Mouse (Mus musculus): ENCODE data around the gene Clcn6. TPM values are rescaled to one million over a fixed set of nuclear protein-coding genes. Genes with fewer than 3 reads are reported as not detected.
"Not testable (repeated sequence)": the region's sequence is repeated elsewhere in the genome, so short reads cannot be mapped to it uniquely, and the experiment has no call there.

Gene Clcn6
- polyA plus RNA-seq, 1 experiment from 2014 or later = 30.7 TPM

DNA sequence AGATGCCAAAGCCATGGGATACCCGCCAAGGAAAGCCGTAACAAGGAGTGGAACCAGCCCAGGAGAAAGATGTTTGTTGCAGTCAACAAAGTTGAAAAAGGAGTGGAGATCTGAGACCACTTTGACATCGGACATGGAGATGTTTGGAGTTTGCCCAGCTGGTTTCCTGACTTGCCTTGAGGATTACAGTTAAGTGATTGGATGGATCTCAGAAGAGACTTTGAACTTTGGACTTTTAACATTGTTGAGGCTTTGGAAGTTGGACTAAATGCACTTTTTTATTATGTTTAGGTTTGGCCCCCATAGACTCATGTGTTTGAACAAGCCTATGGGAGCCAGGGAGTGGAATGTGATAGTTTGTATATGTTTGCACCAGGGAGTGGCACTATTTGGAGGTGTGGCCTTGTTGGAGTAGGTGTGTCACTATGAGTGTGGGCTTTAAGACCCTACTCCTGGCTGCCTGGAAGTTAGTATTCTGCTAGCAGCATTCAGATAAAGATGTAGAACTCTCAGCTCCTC, 11.8 kb upstream of the Clcn6 start:
- H3K4me3 ChIP-seq; H3K9me3 ChIP-seq; ATAC-seq (ENCODE audit: low FRiP score); H3K4me1 ChIP-seq (replicated peaks); H3K27me3 ChIP-seq; H3K9ac ChIP-seq; H3K4me2 ChIP-seq; H3K27ac ChIP-seq: not testable (repeated sequence)
- 96% methylated on average over 3 of the region's 3 CpGs for WGBS
- peaks cover 88% of the 10 kb centered on the region for H3K36me3 ChIP-seq

DNA sequence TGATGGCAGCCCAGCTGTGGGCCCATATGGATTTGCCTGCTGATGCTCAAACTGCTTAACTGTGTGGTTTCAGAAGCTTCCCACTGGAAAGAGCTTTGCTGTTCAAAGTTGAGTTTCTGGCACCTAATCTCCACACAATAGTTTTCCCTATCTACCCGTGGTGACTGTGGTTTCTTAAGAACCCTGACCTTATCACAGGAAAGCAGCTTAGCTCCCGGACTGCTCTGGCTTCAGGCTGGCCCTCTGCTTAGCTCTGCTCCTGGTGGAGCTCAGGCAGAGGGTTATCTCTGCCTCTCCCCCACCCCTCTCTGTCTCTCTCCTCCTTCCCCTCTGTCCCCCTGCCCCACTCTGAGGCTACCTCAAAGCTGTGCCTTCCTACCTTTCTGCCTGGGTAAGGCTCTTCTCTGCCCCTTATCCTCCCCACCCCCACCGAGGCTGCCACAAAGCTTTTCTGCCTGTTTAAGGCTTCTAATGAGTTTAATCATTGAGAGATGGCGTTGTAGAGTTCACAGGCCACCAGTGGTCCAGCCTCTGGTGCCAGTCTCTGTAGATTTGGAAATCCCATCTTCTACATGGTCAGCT, 7.9 kb upstream of the Clcn6 start:
- Histone ChIP-seq H3K4me2 (no peak overlapping the region), H3K36me3 (peaks cover 71% of the 10 kb centered on the region), H3K4me1 (replicated peaks) (peaks cover 35% of the 10 kb centered on the region), H3K9ac (0 out of 2 replicates have a peak overlapping the region, but pooled peaks have one; percentile 6), H3K9me3 (no peaks in the 10 kb centered on the region), H3K27ac (no peak overlapping the region), H3K4me3 (no peak overlapping the region), H3K27me3 (no peaks in the 10 kb centered on the region)
- no peak for ATAC-seq (ENCODE audit: low FRiP score)
- 70% methylated on average over 4 of the region's 4 CpGs for WGBS

DNA sequence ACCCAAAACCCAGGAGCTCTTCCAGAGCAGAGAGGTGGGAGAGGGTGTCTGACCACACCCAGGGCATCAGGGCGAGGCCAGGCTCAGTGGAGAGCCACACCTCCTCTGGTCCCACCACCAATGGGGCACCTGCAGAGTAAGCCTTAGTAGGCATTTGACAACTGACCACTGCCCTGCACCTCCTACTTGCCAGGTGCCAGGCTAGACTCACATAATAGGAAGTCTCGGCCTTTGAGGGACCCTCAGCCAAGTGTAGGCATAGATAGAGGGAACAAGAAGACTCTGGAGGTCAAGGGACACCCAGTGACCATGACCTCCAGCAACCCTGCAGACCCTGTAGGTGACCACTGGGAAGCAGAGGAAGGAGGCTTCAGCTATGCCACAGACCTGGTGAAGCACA, 5.5 kb upstream of the Clcn6 start:
- H3K9me3 ChIP-seq = no peaks in the 10 kb centered on the region

DNA sequence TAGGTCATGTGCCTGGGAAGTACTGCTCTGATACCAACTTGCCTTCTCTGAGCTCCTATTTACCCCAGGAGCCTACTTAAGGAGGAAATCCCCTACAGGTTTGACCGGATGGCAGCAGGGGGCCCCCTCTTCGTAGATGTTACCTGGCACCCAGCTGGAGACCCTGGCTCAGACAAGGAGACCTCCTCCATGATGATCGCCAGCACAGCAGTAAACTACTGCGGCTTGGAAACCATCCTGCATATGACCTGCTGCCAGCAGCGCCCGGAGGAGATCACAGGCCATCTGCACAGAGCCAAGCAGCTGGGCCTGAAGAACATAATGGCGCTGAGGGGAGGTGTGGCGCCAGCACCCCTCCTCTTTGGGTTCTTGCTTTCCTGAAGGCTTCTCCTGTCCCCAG, 4.7 kb upstream of the Clcn6 start:
- Histone ChIP-seq H3K9ac (peak overlapping the region; percentile 82; the same call in 1 of the 2 replicates), H3K4me1 (replicated peaks) (peaks cover 58% of the 10 kb centered on the region), H3K36me3 (peaks cover 40% of the 10 kb centered on the region)
- not testable (repeated sequence) for H3K9me3 ChIP-seq; H3K4me2 ChIP-seq; H3K4me3 ChIP-seq; ATAC-seq (ENCODE audit: low FRiP score); H3K27ac ChIP-seq; H3K27me3 ChIP-seq
- WGBS = 85% methylated on average over 6 of the region's 8 CpGs

More for the DNA sequence above, 5.5 kb upstream of the Clcn6 start:
- no peak for ATAC-seq (ENCODE audit: low FRiP score)
- Histone ChIP-seq H3K9ac (no peak overlapping the region), H3K27me3 (no peaks in the 10 kb centered on the region), H3K4me1 (replicated peaks) (peaks cover 58% of the 10 kb centered on the region), H3K36me3 (peaks cover 47% of the 10 kb centered on the region), H3K4me3 (no peak overlapping the region), H3K27ac (no peak overlapping the region), H3K4me2 (no peak overlapping the region)
- WGBS = 95% methylated on average over 2 of the region's 2 CpGs

DNA sequence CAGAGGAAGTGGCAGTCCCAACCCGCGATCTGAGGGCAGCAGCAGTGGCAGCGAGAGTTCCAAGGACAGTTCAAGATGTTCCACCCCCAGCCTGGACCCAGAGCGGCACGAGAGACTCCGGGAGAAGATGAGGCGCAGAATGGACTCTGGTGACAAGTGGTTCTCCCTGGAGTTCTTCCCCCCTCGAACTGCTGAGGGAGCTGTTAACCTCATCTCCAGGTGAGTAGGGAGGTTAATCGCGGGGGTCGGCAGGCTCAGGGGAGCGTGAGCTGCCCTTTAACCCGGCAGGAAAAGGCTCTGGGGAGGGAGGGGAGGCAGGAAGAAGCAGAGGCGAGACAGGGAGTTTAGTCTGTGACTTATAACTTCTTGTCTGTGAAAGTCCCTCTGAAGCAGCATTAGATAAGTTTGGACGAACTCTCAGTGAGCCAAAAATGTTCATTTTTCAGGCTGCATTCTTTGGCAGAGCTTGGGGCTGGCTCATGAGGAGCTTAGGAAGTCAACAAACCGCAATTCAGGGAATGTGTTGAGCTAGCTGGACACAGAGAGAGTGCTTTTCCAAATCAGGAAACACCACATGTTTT, 3.1 kb upstream of the Clcn6 start:
- no peaks in the 10 kb centered on the region for H3K27me3 ChIP-seq
- 7% methylated on average over 16 of the region's 16 CpGs for WGBS
- H3K4me3 ChIP-seq = peak overlapping the region; percentile 47
- H3K9me3 ChIP-seq = no peaks in the 10 kb centered on the region
- peak overlapping the region; percentile 82 for H3K9ac ChIP-seq
- peaks cover 30% of the 10 kb centered on the region for H3K36me3 ChIP-seq
- peak overlapping the region; percentile 92 for H3K4me2 ChIP-seq
- no peak for ATAC-seq (ENCODE audit: low FRiP score)
- peaks cover 69% of the 10 kb centered on the region for H3K4me1 ChIP-seq (replicated peaks)
- peak overlapping the region; percentile 88 for H3K27ac ChIP-seq

DNA sequence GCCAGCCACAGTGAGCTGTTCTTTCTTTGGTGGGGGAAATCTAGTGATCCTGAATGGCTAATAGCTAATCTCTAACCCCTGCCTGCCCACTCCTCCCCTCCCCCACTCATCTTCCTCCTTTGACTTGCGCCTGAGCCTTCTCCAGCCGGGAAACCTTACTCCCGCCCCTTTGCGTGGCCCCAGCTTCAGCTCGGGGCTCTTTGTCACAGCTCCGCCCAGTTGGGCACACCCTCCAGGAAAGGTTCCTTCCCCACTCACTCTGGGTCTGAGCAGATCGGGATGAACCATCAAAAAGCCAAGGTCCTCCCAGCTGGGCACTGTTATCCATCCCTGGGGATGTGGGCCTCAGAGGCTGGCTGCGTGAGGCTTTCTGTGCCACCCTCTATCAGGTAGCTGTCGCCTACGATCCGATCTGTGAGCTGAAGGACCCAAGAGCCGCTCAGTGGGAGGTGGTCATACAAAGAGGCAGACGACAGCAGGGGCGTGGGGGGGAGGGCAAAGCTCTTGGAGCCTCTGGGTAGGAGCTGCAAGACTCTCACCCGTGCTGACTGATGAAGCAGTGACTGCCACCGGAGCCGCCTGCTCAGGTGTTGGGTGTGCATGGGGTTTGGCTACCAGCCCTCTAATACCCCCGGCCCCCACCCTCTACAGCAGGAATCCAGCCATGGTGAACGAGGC, 2.5 kb upstream of the Clcn6 start:
- H3K27me3 ChIP-seq = no peaks in the 10 kb centered on the region
- H3K4me3 ChIP-seq = peak overlapping the region; percentile 47
- H3K4me1 ChIP-seq (replicated peaks) = peaks cover 68% of the 10 kb centered on the region
- H3K36me3 ChIP-seq = peaks cover 36% of the 10 kb centered on the region
- peak overlapping the region; percentile 92 for H3K4me2 ChIP-seq
- peak; percentile 11 for ATAC-seq (ENCODE audit: low FRiP score)
- H3K9ac ChIP-seq = peak overlapping the region; percentile 82
- peak overlapping the region; percentile 88 for H3K27ac ChIP-seq
- H3K9me3 ChIP-seq = no peaks in the 10 kb centered on the region
- WGBS = 0% methylated on average over 19 of the region's 19 CpGs

DNA sequence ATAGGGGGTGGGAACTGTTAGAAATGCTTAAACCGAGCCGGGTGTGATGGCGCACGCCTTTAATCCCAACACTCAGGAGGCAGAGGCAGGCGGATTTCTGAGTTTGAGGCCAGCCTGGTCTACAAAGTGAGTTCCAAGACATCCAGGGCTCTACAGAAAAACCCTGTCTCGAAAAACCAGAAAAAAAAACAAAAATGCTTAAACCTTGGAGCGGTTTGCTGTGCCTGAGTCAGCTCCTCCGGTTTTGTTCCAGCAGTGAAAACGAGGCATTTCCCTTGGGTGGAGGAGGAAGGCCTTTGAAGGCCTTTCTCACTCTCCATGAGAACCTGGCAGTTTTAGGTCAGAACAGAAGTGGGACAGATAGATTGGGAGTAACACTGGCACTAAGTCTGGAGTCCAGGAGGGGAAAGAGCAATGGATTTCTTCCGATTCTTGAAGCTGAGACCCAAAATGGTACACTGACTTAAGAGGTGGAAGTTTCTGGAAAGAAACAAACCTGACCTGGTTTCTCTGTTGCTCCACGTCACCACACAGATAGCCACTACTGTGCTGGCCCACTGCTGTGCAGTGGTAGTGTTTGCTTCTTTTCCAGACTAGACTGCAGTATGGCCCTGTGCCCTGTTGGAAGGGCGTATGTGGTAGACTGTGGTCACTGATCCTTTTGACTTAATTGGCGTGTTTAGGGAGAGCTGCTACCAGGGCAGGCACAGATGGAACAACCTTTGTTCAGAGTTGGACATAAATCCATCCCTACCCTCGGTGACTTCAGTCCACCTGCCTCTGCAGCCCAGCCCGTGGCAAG, 1.6 kb upstream of the Clcn6 start:
- H3K27me3 ChIP-seq = no peaks in the 10 kb centered on the region
- H3K9ac ChIP-seq = peak overlapping the region; percentile 82
- peaks cover 34% of the 10 kb centered on the region for H3K36me3 ChIP-seq
- peak overlapping the region; percentile 89 for H3K4me3 ChIP-seq
- H3K4me2 ChIP-seq = peak overlapping the region; percentile 92
- 67% methylated on average over 15 of the region's 15 CpGs for WGBS
- H3K27ac ChIP-seq = peak overlapping the region; percentile 88
- ATAC-seq (ENCODE audit: low FRiP score) = no peak
- H3K4me1 ChIP-seq (replicated peaks) = peaks cover 64% of the 10 kb centered on the region
- H3K9me3 ChIP-seq = no peaks in the 10 kb centered on the region

DNA sequence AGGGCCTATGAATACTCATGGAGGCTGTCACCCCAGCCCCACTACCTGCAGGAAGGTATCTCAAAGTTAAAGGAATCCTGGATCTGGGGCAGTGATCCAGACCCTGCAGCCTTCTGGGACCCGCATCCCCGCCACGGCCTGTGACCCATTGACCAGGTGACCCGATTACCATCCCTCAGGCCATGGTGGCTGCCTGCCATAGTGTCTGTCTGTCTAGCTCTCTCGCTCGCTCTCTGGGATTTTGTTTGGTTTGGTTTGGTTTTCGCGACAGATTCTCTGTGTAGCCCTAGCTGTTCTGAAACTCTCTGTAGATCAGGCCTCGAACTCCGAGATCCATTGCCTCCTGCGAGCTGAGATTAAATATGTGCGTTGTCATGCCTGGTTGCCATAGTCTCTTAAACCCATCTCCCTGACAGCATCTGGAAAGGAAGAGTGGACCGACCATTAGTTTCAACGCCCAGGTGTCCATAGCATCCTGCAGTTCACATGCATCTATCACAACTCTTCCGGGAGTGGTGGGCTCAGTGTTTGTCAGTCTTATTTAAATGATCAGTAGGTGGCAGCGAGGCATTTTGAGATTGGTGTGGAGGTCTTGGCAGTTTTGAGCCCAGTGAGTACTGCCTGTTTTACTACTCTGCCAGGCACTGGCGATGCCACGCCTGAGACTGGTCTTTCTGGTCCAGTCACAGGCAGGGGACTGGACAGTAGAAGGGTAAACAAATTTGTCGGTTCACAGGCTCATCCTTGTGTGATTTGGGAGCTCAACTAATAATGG, 820 bp upstream of the Clcn6 start:
- Histone ChIP-seq H3K9ac (peak overlapping the region; percentile 82), H3K4me2 (peak overlapping the region; percentile 92), H3K36me3 (peaks cover 34% of the 10 kb centered on the region), H3K4me1 (replicated peaks) (peaks cover 62% of the 10 kb centered on the region), H3K27me3 (no peaks in the 10 kb centered on the region), H3K4me3 (peak overlapping the region; percentile 89), H3K27ac (peak overlapping the region; percentile 88), H3K9me3 (no peaks in the 10 kb centered on the region)
- no peak for ATAC-seq (ENCODE audit: low FRiP score)
- WGBS = 22% methylated on average over 19 of the region's 19 CpGs

DNA sequence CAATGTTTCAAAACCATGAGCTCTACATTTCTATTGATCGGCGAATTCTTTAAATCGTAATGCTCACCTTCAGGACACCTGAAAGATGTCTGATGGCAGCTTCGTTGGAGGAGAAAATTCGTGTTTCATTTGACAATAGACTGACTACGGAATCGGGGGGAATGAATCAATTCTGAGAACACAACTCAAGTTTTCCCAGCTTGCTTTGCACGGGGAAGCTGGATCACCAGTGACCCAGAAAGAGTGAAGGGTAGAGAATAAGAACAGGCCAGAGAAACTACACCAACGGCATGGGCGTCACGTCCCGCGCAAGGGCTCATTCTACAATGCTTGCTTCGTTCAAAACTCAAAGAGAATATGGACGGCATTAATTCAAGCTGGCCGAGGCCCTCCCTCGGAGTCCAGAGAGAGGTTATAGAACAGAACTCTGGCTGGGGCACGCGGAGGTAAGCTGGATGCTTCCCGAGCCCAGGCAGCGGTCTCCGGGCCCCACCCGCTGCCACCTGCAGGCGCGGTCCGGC, 482 bp downstream of the Clcn6 start:
- ATAC-seq (ENCODE audit: low FRiP score) = peak; percentile 4
- Histone ChIP-seq H3K4me3 (peak overlapping the region; percentile 89), H3K27ac (peak overlapping the region; percentile 95), H3K36me3 (peaks cover 36% of the 10 kb centered on the region), H3K4me1 (replicated peaks) (peaks cover 62% of the 10 kb centered on the region), H3K4me2 (peak overlapping the region; percentile 73), H3K9ac (peak overlapping the region; percentile 89), H3K9me3 (no peaks in the 10 kb centered on the region), H3K27me3 (no peaks in the 10 kb centered on the region)
- WGBS = 6% methylated on average over 26 of the region's 26 CpGs

DNA sequence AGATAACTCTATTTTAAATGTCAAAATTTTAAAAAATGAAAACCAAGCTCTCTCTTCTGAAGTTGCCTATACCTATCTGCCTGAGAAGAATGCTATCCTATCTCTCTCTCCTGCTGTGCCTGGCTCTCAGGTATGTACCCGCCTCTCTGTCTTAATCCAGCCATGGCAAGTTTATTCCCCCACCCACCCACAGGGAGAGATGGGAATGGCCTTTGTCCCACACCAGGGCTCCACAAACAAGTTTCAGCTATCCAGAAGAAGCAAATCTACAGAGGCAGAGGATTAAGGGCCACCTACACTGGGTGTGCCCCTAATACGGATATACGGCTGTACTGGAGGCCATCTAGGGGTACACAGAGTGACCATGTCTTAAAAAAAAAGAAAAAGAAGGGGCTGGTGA, 3.2 kb downstream of the Clcn6 start:
- Histone ChIP-seq H3K36me3 (peaks cover 52% of the 10 kb centered on the region), H3K4me3 (no peak overlapping the region), H3K27me3 (no peaks in the 10 kb centered on the region), H3K9me3 (no peaks in the 10 kb centered on the region), H3K4me2 (no peak overlapping the region), H3K9ac (no peak overlapping the region), H3K27ac (no peak overlapping the region), H3K4me1 (replicated peaks) (peaks cover 37% of the 10 kb centered on the region)
- ATAC-seq (ENCODE audit: low FRiP score) = no peak
- 91% methylated on average over 3 of the region's 3 CpGs for WGBS

DNA sequence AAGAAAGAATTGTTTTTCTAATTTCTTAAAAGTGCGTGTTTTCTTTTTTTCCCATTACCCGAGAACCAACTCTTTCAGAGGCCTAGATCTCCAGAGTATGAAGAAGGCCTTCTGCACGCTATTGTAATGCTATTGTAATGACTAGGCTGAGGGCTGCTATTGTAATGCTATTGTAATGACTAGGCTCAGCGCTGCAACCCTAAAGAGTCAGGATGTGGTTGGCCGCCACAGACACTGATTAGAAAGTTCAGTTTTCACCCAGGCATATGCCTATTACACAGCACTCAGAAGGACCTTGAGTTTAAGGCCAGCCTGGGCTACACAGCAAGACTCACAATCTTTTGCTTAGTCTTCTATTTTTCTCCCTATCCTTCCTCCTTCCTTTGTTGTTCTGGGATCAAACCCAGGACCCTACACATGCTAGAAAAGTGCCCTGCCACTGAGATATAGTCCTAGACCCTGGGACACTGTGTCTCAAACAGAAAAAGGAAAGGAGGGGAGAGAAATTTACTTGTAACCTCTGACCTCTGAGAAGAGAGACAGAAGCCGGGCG, 4.7 kb downstream of the Clcn6 start:
- H3K9me3 ChIP-seq = no peaks in the 10 kb centered on the region
- H3K4me2 ChIP-seq = no peak overlapping the region
- WGBS = 57% methylated on average over 7 of the region's 7 CpGs
- H3K27me3 ChIP-seq = no peaks in the 10 kb centered on the region
- no peak overlapping the region for H3K4me3 ChIP-seq
- H3K9ac ChIP-seq = no peak overlapping the region
- H3K27ac ChIP-seq = no peak overlapping the region
- ATAC-seq (ENCODE audit: low FRiP score) = no peak
- H3K36me3 ChIP-seq = peaks cover 63% of the 10 kb centered on the region
- peaks cover 23% of the 10 kb centered on the region for H3K4me1 ChIP-seq (replicated peaks)

All from hindbrain, embryonic 13.5 days (tissue).